Mouse (Mus musculus) brain, embryonic 18.5 days (tissue): Measurements from ENCODE around the gene Cmklr1.

Source experiments
- DNase-seq: peaks from one replicate; pipeline ENCODE4 v3.0.0-alpha.2; 2012; ENCODE audit warnings: low read depth, low spot score

Cmklr1 gene

GRCm38 (mm10) chr5:113652215-113652614, 2.0 kb upstream of the Cmklr1 start:
- DNase-seq, result no peak

GRCm38 (mm10) chr5:113648647-113649211, 1.5 kb downstream of the Cmklr1 start:
- DNase-seq, result no peak

- DNase-seq, result no peak
Observed at GRCm38 (mm10) chr5:113647141-113647540, 3.1 kb downstream of the Cmklr1 start.

DNA sequence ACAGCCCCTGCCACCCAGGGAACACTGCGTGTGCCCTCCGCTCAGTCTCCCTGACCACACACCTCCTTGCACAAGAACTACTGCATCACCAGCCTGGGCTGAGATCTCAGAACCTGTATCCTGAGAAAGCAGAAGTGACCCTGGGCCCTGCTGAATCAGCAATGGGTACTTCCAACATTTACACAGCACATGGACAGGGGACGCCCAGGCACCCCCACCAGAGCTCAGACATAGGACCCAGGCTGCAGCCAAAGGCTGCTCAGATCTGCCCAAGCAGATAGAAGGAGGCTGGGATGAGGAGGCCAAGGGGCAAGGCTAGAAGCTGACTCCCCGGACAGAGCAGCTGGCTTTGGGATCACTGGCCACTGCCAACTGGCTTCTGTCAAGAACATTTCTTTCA, 5.7 kb downstream of the Cmklr1 start:
- DNase-seq, result no peak

GRCm38 (mm10) chr5:113643107-113643848, 6.9 kb downstream of the Cmklr1 start:
- peak; percentile 58 for DNase-seq

DNA sequence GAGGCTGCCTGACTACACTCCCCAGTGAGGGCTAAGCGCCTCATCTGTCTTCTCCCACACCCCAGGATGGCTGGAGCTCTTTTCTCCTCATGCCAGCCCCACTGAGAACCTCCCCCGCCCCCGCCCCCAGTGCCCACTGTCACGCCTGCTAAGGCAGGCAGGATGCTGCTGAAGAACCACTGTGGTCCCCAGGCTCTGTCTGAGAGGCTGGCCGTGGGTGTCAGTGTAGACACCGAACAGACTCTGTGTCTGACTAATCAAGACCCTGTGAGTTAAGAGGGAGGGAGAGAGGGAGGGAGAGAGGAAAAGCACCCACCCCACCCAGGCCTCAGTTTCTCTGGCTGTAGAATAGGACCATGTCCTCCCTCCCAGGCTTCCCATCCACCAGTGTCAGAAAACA, 9.2 kb downstream of the Cmklr1 start:
- no peak for DNase-seq

- no peak for DNase-seq
Observed at GRCm38 (mm10) chr5:113639126-113639525, 11.1 kb downstream of the Cmklr1 start.

DNA sequence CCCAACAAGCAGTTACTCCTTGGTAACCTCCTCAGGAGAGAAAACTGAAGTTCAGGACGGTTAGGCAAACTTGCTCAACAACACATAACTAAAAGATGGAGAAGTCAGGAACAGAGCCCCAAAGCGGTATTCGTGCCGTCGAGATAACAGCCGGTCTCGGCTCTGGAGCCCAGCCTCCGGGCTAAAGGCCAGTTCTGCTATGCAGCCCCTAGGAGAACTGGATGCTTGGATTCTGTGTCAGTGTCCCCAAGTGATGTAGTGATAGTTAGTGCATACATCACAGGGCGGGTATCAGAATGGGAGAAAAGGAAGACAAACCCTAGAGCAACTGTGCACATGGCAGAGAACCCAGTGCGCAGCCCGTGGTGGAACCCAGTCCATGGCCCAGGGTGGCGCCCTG, 12.2 kb downstream of the Cmklr1 start:
- DNase-seq, result no peak

- no peak for DNase-seq
Observed at GRCm38 (mm10) chr5:113637631-113638030, 12.6 kb downstream of the Cmklr1 start.

DNA sequence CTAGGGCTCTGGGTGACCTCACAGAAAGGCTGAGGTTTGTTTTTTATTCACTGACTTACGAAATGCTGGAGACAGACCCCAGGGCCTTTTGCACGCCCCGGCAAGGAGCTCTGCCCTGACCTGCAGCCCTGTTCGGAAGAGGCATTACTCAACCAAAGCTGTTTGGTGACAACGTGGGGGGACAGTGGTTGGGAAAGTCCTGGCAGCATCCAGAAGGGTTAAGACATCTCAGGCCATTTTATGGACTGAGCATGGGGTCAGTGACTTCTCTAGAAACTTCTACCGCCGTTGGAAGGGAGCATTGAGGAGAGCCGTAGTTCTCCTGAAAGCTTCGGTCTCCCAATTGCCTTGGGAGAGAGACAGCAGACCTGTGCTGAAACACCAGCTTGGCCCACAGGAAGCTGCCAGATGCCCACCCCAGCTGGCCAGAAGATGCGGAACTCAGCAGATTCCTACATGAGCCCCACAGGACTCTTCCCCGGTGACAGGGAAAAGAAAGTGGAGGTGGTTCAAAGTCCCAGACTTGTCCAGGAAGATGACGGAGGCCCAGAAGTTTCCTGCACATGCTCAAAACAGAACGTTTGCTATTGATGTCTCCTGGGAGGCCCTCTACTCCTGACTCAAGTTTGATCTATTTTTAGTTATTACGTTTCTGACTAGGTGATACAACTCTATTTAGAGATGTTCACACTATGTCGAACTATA, 14.2 kb downstream of the Cmklr1 start:
- no peak for DNase-seq

- DNase-seq, result no peak
Observed at GRCm38 (mm10) chr5:113634887-113635610, 15.2 kb downstream of the Cmklr1 start.

- no peak for DNase-seq
Observed at GRCm38 (mm10) chr5:113634024-113634651, 16.1 kb downstream of the Cmklr1 start.

DNA sequence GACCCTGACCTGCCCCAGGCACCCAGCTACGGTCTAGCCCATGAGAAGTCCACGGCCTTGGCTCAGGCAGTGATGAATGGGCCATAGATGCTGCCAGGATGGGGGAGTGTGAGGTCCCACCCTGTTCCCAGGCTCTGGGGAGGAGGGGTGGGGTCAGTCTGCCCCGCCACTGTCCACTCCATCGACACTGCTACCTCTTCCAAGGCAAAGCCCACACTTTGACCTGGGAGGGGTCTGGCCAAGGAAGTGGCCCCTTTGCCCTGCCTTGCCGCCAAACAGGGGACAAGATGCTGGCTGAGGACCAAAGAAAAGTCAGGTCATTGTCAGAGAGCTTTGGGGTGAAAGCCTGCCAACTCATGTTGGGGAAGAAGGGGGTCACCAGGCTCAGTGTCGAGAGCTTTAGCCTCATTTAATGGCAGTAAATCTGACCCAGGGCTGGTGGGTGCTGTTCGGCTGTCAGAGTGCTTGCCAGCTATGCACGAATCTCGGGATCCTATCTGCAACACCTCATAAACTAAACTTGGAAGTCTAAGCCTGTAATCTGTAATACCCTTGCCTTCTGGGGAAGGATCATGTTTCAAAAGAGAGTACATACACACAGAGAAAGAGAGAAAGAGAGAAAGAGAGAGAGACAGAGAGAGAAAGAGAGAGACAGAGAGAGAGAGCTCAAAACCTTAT, 17.1 kb downstream of the Cmklr1 start:
- no peak for DNase-seq

GRCm38 (mm10) chr5:113630116-113630515, 20.1 kb downstream of the Cmklr1 start:
- DNase-seq, result no peak

GRCm38 (mm10) chr5:113629248-113629647, 21.0 kb downstream of the Cmklr1 start:
- DNase-seq, result no peak

DNA sequence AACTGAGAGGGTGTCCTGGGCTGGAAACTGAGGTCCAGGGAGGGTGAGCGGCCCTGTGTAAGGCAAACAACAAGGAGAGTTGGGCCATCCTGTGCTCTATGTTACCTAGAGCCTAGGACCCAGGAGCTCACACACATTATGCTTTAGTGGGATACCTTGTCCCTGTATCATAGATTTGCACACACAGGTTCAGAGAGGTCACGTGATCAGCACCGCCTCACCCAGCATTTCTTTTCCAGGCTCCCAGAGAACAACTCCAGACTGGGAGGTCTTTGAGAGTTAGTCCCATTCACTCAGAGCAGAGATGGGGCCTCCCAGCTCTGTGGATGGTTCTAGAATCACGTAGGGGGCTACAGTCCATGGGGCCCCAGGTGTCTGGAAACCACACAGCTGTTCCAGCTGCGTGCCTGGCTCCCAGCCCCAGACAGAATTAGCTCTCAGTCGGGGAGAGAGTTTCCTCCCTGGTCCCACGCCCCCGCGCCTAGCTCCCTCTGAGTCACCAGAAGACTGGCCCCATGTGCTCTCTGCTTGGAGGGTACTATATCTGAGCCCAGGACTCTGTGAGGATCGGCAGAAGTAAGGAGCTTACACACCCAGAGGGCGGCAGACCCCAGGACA, 22.3 kb downstream of the Cmklr1 start:
- no peak for DNase-seq

DNA sequence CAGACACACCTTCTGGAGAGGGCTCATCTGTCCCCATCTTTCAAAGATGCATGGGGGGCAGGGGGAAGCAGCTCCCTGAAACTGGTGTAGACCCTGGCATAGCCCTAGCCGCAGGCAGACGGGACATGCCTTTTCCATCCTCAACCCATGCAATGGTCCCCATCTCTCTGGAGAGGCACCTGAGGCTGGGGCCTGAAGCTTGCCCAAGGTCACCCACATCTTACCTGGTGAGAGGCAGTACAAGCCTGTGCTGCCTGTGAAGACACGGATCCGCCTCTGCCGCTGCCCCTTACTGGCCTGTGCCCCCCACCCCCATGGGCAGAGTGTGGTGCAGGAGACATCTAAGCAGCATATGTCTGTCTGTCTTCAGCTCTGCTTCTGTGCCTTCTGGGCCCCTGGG, 23.2 kb downstream of the Cmklr1 start:
- DNase-seq, result no peak

DNA sequence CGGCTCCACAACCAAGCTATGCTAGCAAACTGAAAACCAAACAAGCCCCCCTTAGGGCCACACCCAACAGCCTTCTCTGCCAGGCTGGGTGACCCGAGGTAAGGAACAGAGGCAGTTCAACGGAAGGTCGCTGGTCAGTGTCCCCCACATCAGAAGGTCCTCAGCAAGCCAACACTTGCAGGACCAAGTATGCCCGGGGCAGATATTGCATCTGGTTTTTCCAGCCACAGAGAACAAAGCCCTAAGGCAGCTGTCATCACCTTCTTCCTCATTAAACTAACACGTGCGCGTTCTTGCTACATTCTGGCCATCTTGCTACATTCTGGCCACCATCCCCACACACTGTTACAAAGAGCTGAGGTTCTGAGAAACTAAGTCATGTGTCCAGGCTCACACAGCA, 23.9 kb downstream of the Cmklr1 start:
- no peak for DNase-seq

DNA sequence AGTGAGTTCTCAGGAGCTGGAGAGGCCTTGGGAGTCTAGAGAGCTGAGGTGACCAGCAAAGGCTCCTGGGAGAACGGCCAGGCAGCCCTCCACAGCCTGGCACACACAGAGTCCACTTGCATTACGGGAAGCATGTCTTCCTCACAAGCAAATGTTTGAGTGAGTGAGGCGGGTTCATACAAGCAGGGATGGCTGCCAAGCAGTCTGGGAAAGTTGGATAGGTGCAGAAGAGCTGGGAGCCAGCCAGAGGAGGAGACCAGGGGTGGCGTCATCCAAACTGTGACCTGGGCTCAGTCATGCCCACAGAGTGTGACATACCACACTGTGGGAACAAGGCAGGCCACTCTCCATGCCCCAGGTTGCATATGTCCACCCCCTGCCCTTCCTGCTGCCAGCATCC, 25.2 kb downstream of the Cmklr1 start:
- no peak for DNase-seq

- DNase-seq, result no peak
Observed at GRCm38 (mm10) chr5:113623052-113623451, 27.2 kb downstream of the Cmklr1 start.

DNA sequence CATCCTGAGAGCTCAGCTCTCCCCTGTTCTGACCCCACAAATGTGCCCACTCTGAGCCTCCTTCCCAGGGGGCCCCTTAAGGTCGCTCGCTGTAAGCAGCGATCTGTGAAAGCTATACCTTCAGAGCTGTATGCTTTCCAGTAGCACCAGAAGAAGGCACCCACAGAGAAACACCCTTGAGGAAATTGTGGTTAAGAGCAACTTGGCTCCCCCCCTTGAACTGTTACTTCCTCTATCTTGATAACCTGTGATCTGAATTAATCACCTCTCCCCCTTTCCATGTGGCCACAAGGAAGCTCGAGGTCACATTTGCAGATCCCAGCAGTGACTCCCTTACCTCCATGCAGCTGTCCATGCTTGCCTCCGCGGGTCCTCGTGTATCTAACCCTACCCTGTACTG, 29.2 kb downstream of the Cmklr1 start:
- no peak for DNase-seq
